Mouse (Mus musculus): ENCODE data around the gene Plxdc2.
A peak's percentile ranks its signal among the peaks of the same experiment; 100 is the strongest.

Gene Plxdc2

GRCm38 (mm10) chr2:16571169-16571751 is 215.2 kb downstream of the Plxdc2 start:
- DNase-seq, result peak in 1 of 2 experiments; percentile 5

GRCm38 (mm10) chr2:16576566-16576965 is 220.5 kb downstream of the Plxdc2 start:
- DNase-seq, result no peak

GRCm38 (mm10) chr2:16578153-16578552 is 222.0 kb downstream of the Plxdc2 start:
- no peak for DNase-seq

- DNase-seq, result no peak
These were observed 232.4 kb downstream of the Plxdc2 start for GRCm38 (mm10) chr2:16588546-16588945.

GRCm38 (mm10) chr2:16595451-16595850 is 239.3 kb downstream of the Plxdc2 start:
- DNase-seq, result no peak

- DNase-seq, result no peak
These were observed 242.1 kb downstream of the Plxdc2 start for GRCm38 (mm10) chr2:16598231-16598630.

- no peak for DNase-seq
These were observed 248.2 kb downstream of the Plxdc2 start for GRCm38 (mm10) chr2:16604291-16604690.

GRCm38 (mm10) chr2:16607792-16608586 is 251.9 kb downstream of the Plxdc2 start:
- no peak for DNase-seq

GRCm38 (mm10) chr2:16642061-16642460 is 286.0 kb downstream of the Plxdc2 start:
- DNase-seq, result no peak

- no peak for DNase-seq
These were observed 295.6 kb downstream of the Plxdc2 start for GRCm38 (mm10) chr2:16651713-16652112.

GRCm38 (mm10) chr2:16664516-16664915 is 308.4 kb downstream of the Plxdc2 start:
- DNase-seq, result no peak

GRCm38 (mm10) chr2:16668391-16668790 is 312.3 kb downstream of the Plxdc2 start:
- no peak for DNase-seq

GRCm38 (mm10) chr2:16682905-16683304 is 326.8 kb downstream of the Plxdc2 start:
- DNase-seq, result no peak

GRCm38 (mm10) chr2:16683739-16684138 is 327.6 kb downstream of the Plxdc2 start:
- DNase-seq, result no peak

- no peak for DNase-seq
These were observed 328.4 kb downstream of the Plxdc2 start for GRCm38 (mm10) chr2:16684529-16684928.

GRCm38 (mm10) chr2:16696390-16696789 is 340.3 kb downstream of the Plxdc2 start:
- DNase-seq, result no peak

- DNase-seq, result no peak
These were observed 341.1 kb downstream of the Plxdc2 start for GRCm38 (mm10) chr2:16697181-16697580.

- DNase-seq, result peak; percentile 28 to 33
These were observed 350.1 kb downstream of the Plxdc2 start for GRCm38 (mm10) chr2:16706227-16706626.

- no peak for DNase-seq
These were observed 353.8 kb downstream of the Plxdc2 start for GRCm38 (mm10) chr2:16709885-16710284.

- DNase-seq, result no peak
These were observed 374.9 kb downstream of the Plxdc2 start for GRCm38 (mm10) chr2:16731033-16731432.

GRCm38 (mm10) chr2:16734381-16734780 is 378.3 kb downstream of the Plxdc2 start:
- no peak for DNase-seq

- DNase-seq, result no peak
These were observed 382.1 kb downstream of the Plxdc2 start for GRCm38 (mm10) chr2:16738241-16738640.

- DNase-seq, result no peak
These were observed 385.7 kb downstream of the Plxdc2 start for GRCm38 (mm10) chr2:16741813-16742212.

- DNase-seq, result no peak
These were observed 387.5 kb downstream of the Plxdc2 start for GRCm38 (mm10) chr2:16743568-16743967.

All from thymus, postnatal 36 days (tissue).